Mouse (Mus musculus) midbrain, postnatal 0 days (tissue): ENCODE results near the gene Rfng. TPM values are rescaled to one million over a fixed set of nuclear protein-coding genes. Genes with fewer than 3 reads are reported as not detected.
A peak's percentile ranks its signal among the peaks of the same experiment; 100 is the strongest.

Source experiments
- ATAC-seq: fragments of 200-750 bp; cut with Nextera tagmentation; 2 replicates; pipeline ENCODE4 v1.8.0; 2017; ENCODE audit warnings: moderate number of reproducible peaks, mild to moderate bottlenecking, moderate TSS enrichment, moderate library complexity; ENCODE audit not compliant: low FRiP score
- DNase-seq: peaks from one replicate; pipeline ENCODE4 v3.0.0-alpha.2; 2015; ENCODE audit warnings: low spot score
- H3K27ac ChIP-seq: fragments of 300-500 bp; sonication (generic); 2 replicates; pipeline ENCODE4 v1.5.1; 2014; ENCODE audit warnings: low read depth, mild to moderate bottlenecking, low read length, mixed read lengths
- H3K27me3 ChIP-seq: fragments of 300-500 bp; sonication (generic); 2 replicates; pipeline ENCODE4 v1.6.1; 2014; ENCODE audit warnings: low read length, control low read depth, mixed read lengths; ENCODE audit not compliant: insufficient read depth
- H3K36me3 ChIP-seq: fragments of 300-500 bp; sonication (generic); 2 replicates; pipeline ENCODE4 v1.6.1; 2014; ENCODE audit warnings: low read length, control low read depth, mixed read lengths; ENCODE audit not compliant: insufficient read depth
- H3K4me1 ChIP-seq: fragments of 300-500 bp; sonication (generic); 2 replicates; pipeline ENCODE4 v1.6.1; 2014; ENCODE audit warnings: mild to moderate bottlenecking, control low read depth, antibody characterized with exemption, low read length, mixed read lengths; ENCODE audit not compliant: insufficient read depth
- H3K4me2 ChIP-seq: fragments of 300-500 bp; sonication (generic); 2 replicates; pipeline ENCODE4 v1.6.1; 2014; ENCODE audit warnings: low read depth, mild to moderate bottlenecking, low read length, mixed read lengths; ENCODE audit not compliant: poor library complexity, severe bottlenecking
- H3K4me3 ChIP-seq: fragments of 300-500 bp; sonication (generic); 2 replicates; pipeline ENCODE4 v1.5.1; 2014; ENCODE audit warnings: low read depth, mild to moderate bottlenecking, low read length, moderate library complexity
- H3K9ac ChIP-seq: fragments of 300-500 bp; sonication (generic); replicated peaks from 2 replicates; pipeline ENCODE4 v1.6.1; 2014; ENCODE audit warnings: mild to moderate bottlenecking, low read length, moderate library complexity, mixed read lengths; ENCODE audit not compliant: poor library complexity, severe bottlenecking
- H3K9me3 ChIP-seq: fragments of 300-500 bp; sonication (generic); 2 replicates; pipeline ENCODE4 v1.6.1; 2016; ENCODE audit warnings: low read length, control low read depth
- CTCF ChIP-seq: IDR thresholded peaks from 2 replicates; pipeline ENCODE4 v1.5.1; 2016; ENCODE audit warnings: antibody characterized with exemption, mild to moderate bottlenecking
- WGBS: fragments of 180-500 bp; shearing (Covaris S2); extraction: QIAGEN DNeasy Blood & Tissue Kit; methylation state at CpG from one replicate; pipeline ENCODE4 v1.1.7; 2014; 5-methylcytosine and 5-hydroxymethylcytosine counted together
- polyA plus RNA-seq: library from polyadenylated mRNA; unstranded; fragments of >200 nt; fragmentation: Nextera tagmentation; extraction: Ambion mirVana; gene quantifications from 2 replicates; pipeline ENCODE4 v1.2.1, GENCODE M21; 2015
- total RNA-seq: library from RNA; depleted of rRNA; stranded (reverse); fragments of >200 nt; gene quantifications from 2 replicates; pipeline ENCODE4 v1.2.3, GENCODE M21; 2014

Gene Rfng
- total and polyA plus RNA-seq, 2 experiments from 2014 or later, result 106 to 130 TPM

- ATAC-seq (no peak), DNase-seq (no peak)
- H3K4me1 ChIP-seq, result peaks cover 7% of the 10 kb centered on the region; the same call in 1 of the 2 replicates
- WGBS, result 72% methylated on average over 4 of the region's 4 CpGs
- peaks cover 5% of the 10 kb centered on the region; the same call in 1 of the 2 replicates for H3K36me3 ChIP-seq
- H3K27me3 ChIP-seq, result no peaks in the 10 kb centered on the region
- H3K27ac ChIP-seq, result no peak overlapping the region
- no peak overlapping the region for H3K4me2 ChIP-seq
- H3K4me3 ChIP-seq, result no peak overlapping the region
- no peak overlapping the region for H3K9ac ChIP-seq
- no peaks in the 10 kb centered on the region for H3K9me3 ChIP-seq
- TF ChIP-seq CTCF, result no peak
Measured at GRCm38 (mm10) chr11:120828416-120828815, 44.4 kb upstream of the Rfng start.

- peak overlapping the region; percentile 96 for H3K27ac ChIP-seq
- DNase-seq (no peak), ATAC-seq (no peak)
- H3K9me3 ChIP-seq, result no peaks in the 10 kb centered on the region
- peaks cover 8% of the 10 kb centered on the region; the same call in 1 of the 2 replicates for H3K36me3 ChIP-seq
- H3K4me1 ChIP-seq, result peaks cover 24% of the 10 kb centered on the region
- H3K9ac ChIP-seq, result no peak overlapping the region
- no peak overlapping the region for H3K4me3 ChIP-seq
- TF ChIP-seq CTCF, result 0 out of 2 replicates have a peak, but pooled peaks have one; percentile 1
- H3K4me2 ChIP-seq, result no peak overlapping the region
- WGBS, result 83% methylated on average over 8 of the region's 8 CpGs
- H3K27me3 ChIP-seq, result no peaks in the 10 kb centered on the region
Measured at GRCm38 (mm10) chr11:120826016-120826953, 42.3 kb upstream of the Rfng start.

DNA sequence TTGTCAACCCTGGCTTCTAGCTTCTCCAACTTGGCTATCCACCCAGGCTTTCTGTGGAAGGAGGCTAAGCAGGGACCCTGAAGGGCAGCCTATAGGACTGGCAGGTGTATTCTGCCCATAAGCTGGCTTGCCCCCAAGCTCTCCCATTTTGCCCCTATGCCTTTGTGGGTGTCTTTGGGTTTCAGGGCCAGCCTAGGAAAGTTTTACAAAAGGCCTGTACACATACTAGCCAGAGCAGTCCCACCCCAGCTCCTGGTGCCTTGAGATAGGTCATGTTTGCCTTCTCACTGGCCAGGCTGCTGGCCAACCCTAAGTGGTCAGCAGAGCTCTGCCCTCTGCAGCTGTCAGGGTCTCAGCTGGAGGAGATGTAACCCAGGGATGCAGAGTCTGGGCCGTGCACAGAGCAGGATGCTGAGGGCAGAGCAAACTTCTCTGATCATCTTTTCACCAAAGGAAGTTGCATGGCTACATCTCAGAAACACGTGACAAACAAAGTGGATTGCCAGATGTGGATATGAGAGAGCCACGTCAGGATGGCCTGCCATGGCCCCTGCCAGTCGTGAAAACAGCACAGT lies 41.4 kb upstream of the Rfng start:
- Histone ChIP-seq H3K4me2 (peak overlapping the region; percentile 93), H3K27me3 (no peaks in the 10 kb centered on the region), H3K27ac (peak overlapping the region; percentile 96), H3K9ac (peak overlapping the region; percentile 64), H3K4me3 (peak overlapping the region; percentile 93), H3K9me3 (no peaks in the 10 kb centered on the region), H3K36me3 (peaks cover 17% of the 10 kb centered on the region), H3K4me1 (peaks cover 24% of the 10 kb centered on the region)
- ATAC-seq (no peak), DNase-seq (peak; percentile 28)
- WGBS, result 34% methylated on average over 4 of the region's 4 CpGs
- no peak for TF ChIP-seq CTCF

DNA sequence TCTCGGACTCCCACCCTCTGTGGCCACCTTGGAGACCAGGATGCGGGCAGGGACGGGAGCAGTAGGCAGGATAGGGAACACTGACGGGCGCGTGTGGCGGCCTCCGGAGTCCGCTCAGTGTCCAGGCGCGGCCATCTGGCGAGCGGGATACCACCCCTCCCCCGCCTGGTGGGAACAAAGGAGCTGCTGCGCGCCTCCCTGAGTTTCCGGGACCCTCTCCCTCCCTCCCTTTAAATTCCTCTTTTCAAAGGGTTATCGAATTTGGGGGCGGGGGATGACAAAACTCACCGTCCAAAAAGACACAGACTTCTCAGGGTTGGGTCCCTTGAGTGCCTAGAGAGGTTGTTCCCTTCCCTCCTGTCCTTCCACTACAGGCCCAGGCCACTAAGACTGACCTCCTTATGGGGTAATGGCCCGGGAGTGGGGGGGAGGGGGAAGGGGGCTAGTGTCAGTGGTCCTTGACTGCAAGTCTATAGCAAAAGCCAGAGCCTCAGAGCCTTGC lies 40.8 kb upstream of the Rfng start:
- Histone ChIP-seq H3K27ac (peak overlapping the region; percentile 96), H3K4me2 (peak overlapping the region; percentile 93), H3K36me3 (peaks cover 22% of the 10 kb centered on the region), H3K4me1 (peaks cover 24% of the 10 kb centered on the region), H3K27me3 (no peaks in the 10 kb centered on the region), H3K9ac (peak overlapping the region; percentile 64), H3K9me3 (no peaks in the 10 kb centered on the region), H3K4me3 (peak overlapping the region; percentile 93)
- 0% methylated on average over 21 of the region's 21 CpGs for WGBS
- ATAC-seq (peak; percentile 14; the same call in 1 of the 2 replicates), DNase-seq (peak; percentile 42)
- TF ChIP-seq CTCF, result no peak

DNA sequence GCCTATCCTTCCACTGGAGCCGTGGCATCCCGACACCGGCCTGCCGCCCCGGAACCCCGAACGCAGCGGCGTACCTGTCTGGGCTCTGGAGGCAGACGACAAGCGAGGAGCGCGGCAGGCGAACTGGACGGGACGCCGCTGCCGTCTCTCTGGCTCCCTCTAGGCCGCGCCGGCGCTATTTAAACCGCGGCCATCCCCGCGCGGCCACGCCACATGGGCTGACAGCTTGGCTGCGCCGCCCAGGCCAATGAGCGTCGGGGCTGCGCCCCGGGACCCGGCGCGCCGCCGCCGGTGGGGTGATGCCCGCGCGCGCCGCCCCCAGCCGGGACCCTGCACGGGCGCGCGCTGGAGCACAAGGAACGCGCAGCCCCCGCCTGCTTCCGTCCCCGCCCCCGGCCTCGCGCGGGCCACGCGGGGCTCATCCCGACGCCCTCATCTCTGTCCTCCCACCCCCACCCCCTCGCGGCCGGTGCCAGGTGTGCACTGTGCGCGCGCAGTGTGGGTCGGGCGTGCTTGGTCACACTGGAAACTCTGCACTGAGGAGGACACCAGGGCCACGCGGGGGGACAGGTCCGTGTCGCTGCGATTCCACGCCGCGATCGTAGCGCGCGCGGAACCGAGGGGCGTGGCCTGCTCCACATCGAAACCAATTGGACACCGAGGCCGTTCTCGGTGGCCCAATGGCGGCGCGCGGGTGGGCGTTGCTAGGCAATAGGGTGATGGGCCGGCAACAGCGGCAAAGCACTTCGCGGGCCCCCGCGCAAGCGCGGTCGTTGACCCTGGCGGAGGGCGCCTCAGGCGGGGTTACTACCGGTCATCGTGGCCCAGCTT lies 40.2 kb upstream of the Rfng start, which contains the start of gene Fasn:
Gene Fasn (minus strand): TSS at position 592 of the 831 bp plus-strand sequence.
- Histone ChIP-seq H3K27me3 (no peaks in the 10 kb centered on the region), H3K9me3 (no peaks in the 10 kb centered on the region), H3K9ac (peak within 1 kb of the TSS; percentile 95), H3K36me3 (peaks cover 29% of the 10 kb centered on the region), H3K27ac (peak within 1 kb of the TSS; percentile 96), H3K4me2 (peak within 1 kb of the TSS; percentile 93), H3K4me1 (peaks cover 24% of the 10 kb centered on the region), H3K4me3 (peak within 1 kb of the TSS; percentile 93)
- DNase-seq (peak; percentile 99), ATAC-seq (peak; percentile 91)
- WGBS, result 0% methylated on average over 92 of the region's 109 CpGs
- TF ChIP-seq CTCF, result peak; percentile 67
